8 mouse cellular contexts compared by ENCODE assay signal in genomic region chr2:153478583-153478982, GRCm38 (mm10). TPM values are rescaled to one million over a fixed set of nuclear protein-coding genes. Genes with fewer than 3 reads are reported as not detected.
DNase-seq lines count a peak whose midpoint lies in the region; ATAC-seq and TF ChIP-seq lines count a peak whose summit lies in the region.

No protein-coding gene starts in this region.

- no peaks in the 10 kb centered on the region for H3K79me2 ChIP-seq in MEL (ENCODE audit: control insufficient read depth, insufficient read depth, low read length, poor library complexity)

- peaks cover 10 to 21% of the 10 kb centered on the region in 2 experiments for H3K4me1 ChIP-seq in MEL (ENCODE audit: control insufficient read depth in 1 of 2, insufficient read depth in 2 of 2, low read length in 2 of 2)
- H3K4me1 ChIP-seq in forebrain, embryonic 14.5 days (ENCODE audit: control insufficient read depth, insufficient read depth, low read length) = peaks cover 32% of the 10 kb centered on the region
- H3K4me1 ChIP-seq in lung, embryonic 14.5 days (ENCODE audit: insufficient read depth) = peaks cover 21% of the 10 kb centered on the region
- H3K4me1 ChIP-seq in olfactory bulb, adult 2 months (ENCODE audit: control insufficient read depth, insufficient read depth, low read length) = peaks cover 32% of the 10 kb centered on the region

- TF ChIP-seq POLR2A in MEL (IDR thresholded peaks at IDR 0.05; ENCODE audit: control insufficient read depth in 1 of 2, insufficient read depth in 1 of 2, low read depth in 1 of 2, low read length in 2 of 2, poor library complexity in 1 of 2) = no peak
- TF ChIP-seq POLR2A in olfactory bulb, adult 2 months (IDR thresholded peaks at IDR 0.05; ENCODE audit: insufficient read depth, low read depth, low read length) = no peak

- DNase-seq in MEL (ENCODE audit: low read depth, low spot score) = peak; percentile 68
- peak; percentile 71 for DNase-seq in cerebellum, adult 11 months
- DNase-seq in forebrain, embryonic 14.5 days (ENCODE audit: low spot score) = peak; percentile 82
- peak; percentile 75 to 83 for DNase-seq in heart, postnatal 14 days
- peak; percentile 76 to 82 for DNase-seq in kidney, postnatal 25 days
- peak; percentile 91 for DNase-seq in lung, embryonic 14.5 days
- peak; percentile 62 to 63 for DNase-seq in thymus, postnatal 36 days

- TF ChIP-seq RAD21 in MEL (IDR thresholded peaks at IDR 0.05; ENCODE audit: low read depth, low read length) = peak; percentile 98

- H3K27ac ChIP-seq in MEL (ENCODE audit: control insufficient read depth, low read depth, low read length) = no peak overlapping the region
- no peak overlapping the region for H3K27ac ChIP-seq in forebrain, embryonic 14.5 days (ENCODE audit: low read depth, low read length)
- H3K27ac ChIP-seq in lung, embryonic 14.5 days (ENCODE audit: low read depth) = no peak overlapping the region
- H3K27ac ChIP-seq in olfactory bulb, adult 2 months (ENCODE audit: insufficient read depth, low read depth, low read length) = no peak overlapping the region

- TF ChIP-seq EP300 in MEL (IDR thresholded peaks at IDR 0.05; ENCODE audit: low read depth in 1 of 2, low read length in 2 of 2) = no peak

- H3K9me3 ChIP-seq in MEL (replicated peaks; ENCODE audit: insufficient read depth, low read length) = no peaks in the 10 kb centered on the region
- no peaks in the 10 kb centered on the region for H3K9me3 ChIP-seq in forebrain, embryonic 14.5 days (replicated peaks; ENCODE audit: control insufficient read depth, low read length)
- no peaks in the 10 kb centered on the region for H3K9me3 ChIP-seq in lung, embryonic 14.5 days (ENCODE audit: low read depth, low read length)

- peaks cover 2 to 19% of the 10 kb centered on the region in 2 experiments; a peak in 3 of 4 replicates for H3K36me3 ChIP-seq in MEL (ENCODE audit: control insufficient read depth in 1 of 2, insufficient read depth in 2 of 2, low read length in 2 of 2)
- no peaks in the 10 kb centered on the region for H3K36me3 ChIP-seq in forebrain, embryonic 14.5 days (ENCODE audit: control insufficient read depth, insufficient read depth, low read length)
- no peaks in the 10 kb centered on the region for H3K36me3 ChIP-seq in lung, embryonic 14.5 days (ENCODE audit: insufficient read depth)

- intact Hi-C loops in heart, postnatal 14 days (cut with DNase I) = loop anchor here (1.0 kb wide), 1 partner anchor 108 kb away; no protein-coding TSS in a partner anchor

- H3K4me3 ChIP-seq in MEL (ENCODE audit: control insufficient read depth in 1 of 2, insufficient read depth in 1 of 2, low read depth in 2 of 2, low read length in 2 of 2) = no peak overlapping the region
- no peak overlapping the region for H3K4me3 ChIP-seq in forebrain, embryonic 14.5 days (ENCODE audit: low read depth, low read length)
- H3K4me3 ChIP-seq in lung, embryonic 14.5 days (ENCODE audit: low read depth, low read length) = no peak overlapping the region
- no peak overlapping the region for H3K4me3 ChIP-seq in olfactory bulb, adult 2 months (ENCODE audit: insufficient read depth, low read depth, low read length)

- peak; percentile 67 for ATAC-seq in forebrain, embryonic 14.5 days
- ATAC-seq in lung, embryonic 14.5 days (ENCODE audit: insufficient read depth) = peak; percentile 68

- H3K27me3 ChIP-seq in MEL (ENCODE audit: control insufficient read depth in 1 of 2, insufficient read depth in 2 of 2, low read length in 2 of 2) = no peaks in the 10 kb centered on the region
- no peaks in the 10 kb centered on the region for H3K27me3 ChIP-seq in forebrain, embryonic 14.5 days (replicated peaks; ENCODE audit: control insufficient read depth, insufficient read depth, low read length)
- no peaks in the 10 kb centered on the region for H3K27me3 ChIP-seq in lung, embryonic 14.5 days (ENCODE audit: insufficient read depth, low read length)

- TF ChIP-seq CTCF in MEL (IDR thresholded peaks at IDR 0.05 in 2 of 3, conservative IDR thresholded peaks at IDR 0.05 in 1 of 3; ENCODE audit: control insufficient read depth in 1 of 3, insufficient read depth in 1 of 3, low read depth in 2 of 3, low read length in 3 of 3, poor library complexity in 1 of 3, severe bottlenecking in 1 of 3) = peak; percentile 74 to 92 (median 83)
- peak; percentile 94 for TF ChIP-seq CTCF in lung, embryonic 14.5 days (IDR thresholded peaks at IDR 0.05; ENCODE audit: low read depth)
- TF ChIP-seq CTCF in olfactory bulb, adult 2 months (IDR thresholded peaks at IDR 0.05; ENCODE audit: insufficient read depth, low read depth, low read length) = peak; percentile 64

- no peak overlapping the region for H3K9ac ChIP-seq in MEL (ENCODE audit: control insufficient read depth, low read depth, low read length, poor library complexity, severe bottlenecking)
- no peak overlapping the region for H3K9ac ChIP-seq in forebrain, embryonic 14.5 days (ENCODE audit: low read length)
- no peak overlapping the region for H3K9ac ChIP-seq in lung, embryonic 14.5 days

- 7% methylated on average over 4 of the region's 4 CpGs for WGBS in forebrain, embryonic 14.5 days
- WGBS in lung, embryonic 14.5 days = 15% methylated on average over 4 of the region's 4 CpGs
- WGBS in olfactory bulb, adult 2 months = 10% methylated on average over 4 of the region's 4 CpGs

- H3K4me2 ChIP-seq in forebrain, embryonic 14.5 days (ENCODE audit: low read length) = no peak overlapping the region
- no peak overlapping the region for H3K4me2 ChIP-seq in lung, embryonic 14.5 days

TF ChIP-seq in MEL, 35 proteins besides CTCF, POLR2A, EP300 and RAD21:
- TF ChIP-seq MAX (IDR thresholded peaks at IDR 0.05; ENCODE audit: low read length) (no peak), SMC3 (IDR thresholded peaks at IDR 0.05; ENCODE audit: low read depth, low read length) (peak; percentile 99), GABPA (IDR thresholded peaks at IDR 0.05; ENCODE audit: low read depth, low read length) (no peak), MXI1 (IDR thresholded peaks at IDR 0.05; ENCODE audit: low read depth, low read length) (no peak), UBTF (IDR thresholded peaks at IDR 0.05; ENCODE audit: borderline replicate concordance, insufficient read depth, low read depth, low read length) (no peak), CHD2 (IDR thresholded peaks at IDR 0.05; ENCODE audit: low read length) (no peak), E2F4 (IDR thresholded peaks at IDR 0.05; ENCODE audit: borderline replicate concordance, low read depth, low read length) (no peak), MYC (IDR thresholded peaks at IDR 0.05; ENCODE audit: low read depth, low read length) (no peak), ZC3H11A (IDR thresholded peaks at IDR 0.05; ENCODE audit: low read depth, low read length) (peak; percentile 96)
TF ChIP-seq in MEL: peak in this region for 2.

RNA-seq across cellular contexts. Expression of gene 4930404H24Rik, which starts 14.0 kb away (rescaled TPM):
- not detected in 2 replicates for total RNA-seq in MEL (2012; rRNA removed)
- under 1 TPM in 1 of 2 experiments, not detected in 1; 0.24 TPM for polyA plus RNA-seq in MEL (2012; ENCODE audit: insufficient read depth in 1 of 2, insufficient read length in 2 of 2, low read depth in 1 of 2, low replicate concordance in 2 of 2, missing spikeins in 1 of 2)
- polyA plus RNA-seq in forebrain, embryonic 14.5 days (2014; fragmentation: Nextera tagmentation; extraction: Ambion mirVana) = not detected in 2 replicates
- total RNA-seq in heart, postnatal 14 days (2021) = not detected
- not detected in 2 replicates for polyA plus RNA-seq in lung, embryonic 14.5 days (2014; fragmentation: Nextera tagmentation; extraction: Ambion mirVana)
- not detected in 2 replicates for polyA plus RNA-seq in olfactory bulb, adult 2 months (2012; ENCODE audit: insufficient read depth, insufficient read length, low replicate concordance, missing spikeins)

RNA-seq across cellular contexts. Expression of gene Nol4l, which starts 51.2 kb away (rescaled TPM):
- 4.4 and 4.5 TPM in 2 replicates for total RNA-seq in MEL (2012; rRNA removed)
- polyA plus RNA-seq in MEL (2012; ENCODE audit: insufficient read depth in 1 of 2, insufficient read length in 2 of 2, low read depth in 1 of 2, low replicate concordance in 2 of 2, missing spikeins in 1 of 2) = 1 to 10 TPM in 1 of 2 experiments, not detected in 1; 7.1 TPM
- 31.4 and 42.0 TPM in 2 replicates for polyA plus RNA-seq in forebrain, embryonic 14.5 days (2014; fragmentation: Nextera tagmentation; extraction: Ambion mirVana)
- 1 to 10 TPM; 6.2 to 6.4 TPM for total RNA-seq in heart, postnatal 14 days (2021)
- polyA plus RNA-seq in lung, embryonic 14.5 days (2014; fragmentation: Nextera tagmentation; extraction: Ambion mirVana) = 13.6 and 13.9 TPM in 2 replicates
- 194 TPM in 1 of 2 replicates, not detected in the other for polyA plus RNA-seq in olfactory bulb, adult 2 months (2012; ENCODE audit: insufficient read depth, insufficient read length, low replicate concordance, missing spikeins)
